Mouse (Mus musculus): ENCODE data around the gene Atp5e.

Atp5e gene

GRCm38 (mm10) chr2:174463789-174464523, at the start of gene Atp5e:
Gene Atp5e, minus strand, starts transcription at chr2:174464105.
- DNase-seq (ENCODE audit: low spot score) = peak; percentile 82

DNA sequence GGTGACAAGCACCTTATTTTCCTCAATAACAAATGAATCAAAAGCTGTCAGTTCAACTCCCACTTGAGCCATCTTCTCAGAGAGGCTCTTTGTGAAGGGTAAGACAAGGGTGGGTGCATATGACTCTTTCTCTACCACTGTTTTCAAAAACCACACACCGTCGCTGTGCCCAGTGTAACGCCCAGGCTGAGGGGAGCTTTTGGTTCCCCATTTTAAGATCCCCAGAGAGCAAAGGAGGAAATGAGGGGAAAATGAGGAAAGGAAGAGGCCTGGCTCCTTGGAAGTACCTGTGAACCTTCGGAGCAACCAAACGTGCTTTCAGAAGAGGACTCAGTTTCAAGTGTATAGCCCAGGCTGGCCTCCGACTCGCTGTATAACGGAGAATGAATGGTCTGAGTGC, 45.9 kb upstream of the Atp5e start:
- DNase-seq (ENCODE audit: low spot score) = no peak

- DNase-seq (ENCODE audit: low spot score) = no peak
Measured at GRCm38 (mm10) chr2:174507998-174508397, 44.1 kb upstream of the Atp5e start.

DNA sequence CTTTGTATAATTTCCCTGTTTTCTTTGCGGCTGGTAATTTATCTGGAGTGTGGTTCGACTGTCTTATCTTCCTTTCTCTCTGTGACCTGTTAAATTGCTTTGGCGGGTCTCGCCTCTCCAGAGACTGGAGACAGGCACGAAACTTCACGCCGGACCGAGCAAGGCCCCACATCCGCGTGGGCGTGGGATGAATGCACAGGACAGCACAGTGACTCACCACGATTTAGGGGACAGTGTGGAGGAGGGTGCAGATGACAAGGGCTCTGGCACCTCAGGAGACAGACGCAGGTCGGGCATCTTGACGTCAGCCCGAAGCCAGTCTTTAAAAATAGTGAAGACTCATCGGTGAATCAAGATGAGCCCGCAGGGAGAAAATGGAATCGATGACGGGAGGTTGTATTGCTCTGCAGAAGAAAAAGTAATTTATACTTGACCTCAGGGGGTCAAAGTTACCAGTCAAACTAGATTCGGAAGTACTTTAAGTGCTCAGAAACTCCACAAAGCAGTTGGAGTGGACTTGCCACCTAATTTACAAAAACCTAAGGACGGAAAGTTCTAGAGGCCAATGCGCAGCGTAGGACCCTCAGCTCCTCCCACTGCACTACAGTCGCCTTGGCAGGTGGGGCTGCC, 39.0 kb upstream of the Atp5e start:
- no peak for DNase-seq (ENCODE audit: low spot score)

- no peak for DNase-seq (ENCODE audit: low spot score)
Measured at GRCm38 (mm10) chr2:174502321-174502720, 38.4 kb upstream of the Atp5e start.

GRCm38 (mm10) chr2:174501517-174501916, 37.6 kb upstream of the Atp5e start:
- no peak for DNase-seq (ENCODE audit: low spot score)

DNA sequence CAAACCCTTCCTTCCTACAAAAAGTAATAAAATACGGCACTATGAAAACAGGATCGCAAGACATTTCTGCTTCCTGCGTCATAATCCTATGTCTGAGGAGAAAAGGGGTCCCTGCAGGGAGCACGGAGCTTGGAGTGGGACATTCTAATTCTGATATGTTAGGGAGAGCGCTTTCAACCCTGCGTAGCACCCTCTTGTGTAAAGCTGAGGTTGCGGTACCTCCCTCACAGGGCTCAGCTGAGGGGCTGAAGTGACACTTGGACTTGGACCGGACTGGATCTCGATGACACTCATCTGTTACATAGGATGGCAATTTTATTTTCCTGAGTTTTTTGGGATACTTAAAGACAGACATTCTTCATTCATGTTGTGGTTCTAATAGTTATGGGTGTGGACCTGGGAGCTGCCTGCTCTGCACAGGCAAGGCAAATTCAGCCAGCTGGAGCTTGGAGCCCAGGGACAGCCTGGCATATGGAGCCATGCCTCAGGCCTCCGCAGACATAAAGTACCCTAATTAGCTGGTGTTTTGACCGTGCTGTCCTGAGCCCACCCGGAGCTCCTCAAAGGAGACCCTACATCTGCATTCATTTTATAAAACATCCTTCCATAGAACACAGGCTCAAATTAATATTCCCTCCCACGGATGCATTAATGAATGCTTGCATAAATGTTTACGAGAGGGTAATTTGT, 37.1 kb upstream of the Atp5e start:
- no peak for DNase-seq (ENCODE audit: low spot score)

DNA sequence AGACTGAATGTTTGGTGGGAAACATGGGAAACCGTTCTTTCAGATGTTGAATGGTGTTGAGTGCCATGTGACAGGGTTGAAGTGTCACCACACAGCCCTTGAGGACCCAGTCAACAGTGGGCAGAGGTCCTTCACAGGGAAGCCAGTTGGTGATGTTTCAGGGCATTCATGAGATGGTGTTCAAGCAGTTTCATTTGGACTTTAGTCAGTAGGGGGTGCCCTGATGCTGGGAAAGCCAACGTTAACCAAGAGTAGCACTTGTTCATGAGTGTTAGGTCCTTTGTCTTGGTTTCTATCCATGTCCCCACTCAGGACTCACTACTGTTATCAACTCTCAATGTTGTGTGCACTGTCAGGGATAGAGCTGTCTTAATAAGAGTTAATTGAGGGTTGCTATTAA, 29.0 kb upstream of the Atp5e start:
- DNase-seq (ENCODE audit: low spot score) = no peak

DNA sequence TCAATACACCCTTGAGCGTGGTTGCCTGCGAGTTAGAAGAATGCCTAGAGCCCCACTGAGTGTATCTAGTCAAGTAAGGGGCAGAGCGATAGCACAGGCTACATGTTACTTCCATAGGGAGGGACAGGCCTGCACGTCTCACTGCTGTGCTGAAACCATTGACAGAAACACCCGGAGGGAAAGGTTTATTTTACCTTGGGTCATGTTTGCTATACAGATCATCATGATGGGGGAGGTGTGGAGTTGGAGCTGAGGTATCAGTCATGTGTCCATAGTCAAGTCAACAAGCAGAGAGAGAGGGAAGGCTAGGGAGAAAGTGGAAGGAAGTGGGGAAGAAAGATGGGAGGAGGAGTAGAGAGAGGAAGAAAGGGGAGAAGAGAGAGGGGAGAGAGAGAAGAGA, 23.1 kb upstream of the Atp5e start:
- DNase-seq (ENCODE audit: low spot score) = no peak

DNA sequence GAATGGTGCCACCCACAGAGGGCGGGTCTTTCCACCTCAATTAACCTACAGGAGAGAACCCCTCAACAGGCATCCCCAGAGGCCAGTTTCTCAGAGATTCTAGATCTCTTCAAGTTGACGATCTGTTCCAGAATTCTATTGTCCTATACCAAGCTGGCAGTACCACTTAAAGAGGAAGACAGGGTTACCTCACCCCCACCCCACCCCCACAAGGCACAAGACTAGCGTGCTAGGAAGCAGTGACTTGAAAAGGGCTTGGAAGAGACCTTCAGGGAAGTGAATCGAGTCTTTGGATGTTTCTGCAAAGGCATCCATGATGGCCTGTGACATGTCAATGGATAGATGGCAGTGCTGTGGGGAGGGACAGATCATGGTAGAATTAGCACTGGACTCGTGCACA, 14.8 kb upstream of the Atp5e start:
- no peak for DNase-seq (ENCODE audit: low spot score)

DNA sequence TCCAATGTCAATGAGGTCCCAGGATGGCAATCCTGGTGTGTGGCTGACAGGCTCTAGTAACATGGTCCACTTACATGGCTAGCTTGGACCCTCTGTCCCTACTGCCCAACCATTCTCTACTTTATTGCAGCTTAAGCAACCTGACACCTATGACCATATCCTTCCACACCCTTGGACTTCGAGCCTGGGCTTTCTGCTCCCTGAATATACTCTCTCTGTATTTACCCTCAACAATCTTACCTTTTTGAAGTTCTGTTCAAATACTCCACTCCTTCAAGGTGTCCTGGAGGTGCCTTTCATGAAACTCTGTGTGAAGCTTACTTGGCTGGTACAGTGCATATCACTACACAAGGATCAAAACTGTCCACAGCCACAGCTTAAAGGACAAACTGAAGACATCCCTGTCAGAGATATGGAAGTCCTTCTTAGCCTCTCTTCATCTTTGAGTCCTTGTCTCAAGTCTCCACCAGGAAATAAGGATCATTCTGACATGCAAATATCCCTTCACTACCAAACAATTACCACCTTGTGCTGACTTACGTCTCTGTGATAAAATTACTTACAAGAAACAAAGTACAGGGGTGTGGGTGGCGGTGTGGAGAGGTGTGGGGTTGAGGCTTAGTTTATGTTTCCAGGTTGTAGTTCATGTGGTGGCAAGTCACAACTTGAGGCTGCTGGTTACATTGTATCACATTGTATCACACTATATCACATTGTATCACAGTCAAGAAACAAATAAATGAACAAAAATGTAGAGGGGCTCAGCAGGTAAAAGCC, 13.8 kb upstream of the Atp5e start:
- DNase-seq (ENCODE audit: low spot score) = no peak

DNA sequence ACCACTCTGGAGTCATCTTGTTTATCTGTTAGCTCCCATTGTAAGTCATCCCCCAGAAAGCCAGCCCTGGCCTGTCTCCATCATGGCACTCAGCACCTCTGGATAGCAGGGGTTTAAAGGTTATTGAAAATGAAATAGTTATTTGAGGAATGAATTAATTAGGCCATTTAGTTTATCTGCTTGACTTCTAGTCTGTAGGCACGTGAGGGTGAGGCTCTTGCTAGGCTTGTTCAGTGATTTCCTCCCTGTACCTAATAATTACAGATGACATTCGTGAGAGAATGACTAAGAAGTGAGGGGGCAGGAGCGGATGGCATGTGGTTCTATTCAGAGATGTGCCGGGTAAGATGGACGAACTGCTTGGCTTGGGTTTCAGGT, 9.6 kb upstream of the Atp5e start:
- DNase-seq (ENCODE audit: low spot score) = no peak

GRCm38 (mm10) chr2:174472818-174473549, 9.1 kb upstream of the Atp5e start, which contains the start of gene Prelid3b:
Gene Prelid3b, minus strand, starts transcription at chr2:174473081.
- peak; percentile 96 for DNase-seq (ENCODE audit: low spot score)

DNA sequence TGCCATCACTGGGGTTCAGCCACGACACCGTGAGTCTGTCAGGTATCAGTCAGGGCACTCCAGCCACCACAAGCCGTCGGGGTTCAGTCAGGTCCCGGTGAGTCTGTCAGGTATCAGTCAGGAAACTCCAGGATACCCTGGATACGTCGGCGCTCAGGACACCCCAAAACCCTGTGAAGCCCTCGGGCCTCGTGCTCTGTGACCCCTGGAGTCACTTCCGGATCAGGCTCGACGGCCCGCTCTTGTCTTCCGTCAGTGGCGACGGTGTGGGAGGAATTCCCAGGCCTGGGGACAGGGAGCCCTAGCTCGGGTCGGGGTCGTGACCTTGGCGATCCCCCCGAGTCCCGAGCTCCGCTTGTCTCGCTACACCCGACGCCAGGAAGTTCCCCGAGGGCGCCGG, 8.5 kb upstream of the Atp5e start:
- no peak for DNase-seq (ENCODE audit: low spot score)

GRCm38 (mm10) chr2:174470786-174471405, 7.0 kb upstream of the Atp5e start:
- no peak for DNase-seq (ENCODE audit: low spot score)

- no peak for DNase-seq (ENCODE audit: low spot score)
Measured at GRCm38 (mm10) chr2:174470333-174470732, 6.4 kb upstream of the Atp5e start.

DNA sequence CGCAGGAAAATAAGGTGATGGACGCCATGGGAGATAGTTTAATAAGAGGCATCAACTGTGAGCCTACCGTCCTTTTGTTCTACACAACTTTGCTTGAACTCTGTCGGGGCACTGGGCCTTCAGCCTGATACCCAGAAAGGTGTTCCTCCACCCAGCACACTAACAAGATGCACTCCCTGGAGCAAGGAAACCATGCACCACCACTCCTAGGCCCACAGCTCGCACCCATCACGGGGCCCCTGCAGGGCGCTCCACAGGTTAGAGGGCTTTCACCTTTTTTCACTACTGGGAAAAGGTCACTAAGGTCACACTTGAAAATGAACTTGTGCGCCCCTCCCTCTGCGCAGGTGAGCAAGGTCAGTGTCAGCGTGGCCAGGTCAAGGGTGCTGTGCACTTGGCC, 535 bp downstream of the Atp5e start:
- DNase-seq (ENCODE audit: low spot score) = no peak

DNA sequence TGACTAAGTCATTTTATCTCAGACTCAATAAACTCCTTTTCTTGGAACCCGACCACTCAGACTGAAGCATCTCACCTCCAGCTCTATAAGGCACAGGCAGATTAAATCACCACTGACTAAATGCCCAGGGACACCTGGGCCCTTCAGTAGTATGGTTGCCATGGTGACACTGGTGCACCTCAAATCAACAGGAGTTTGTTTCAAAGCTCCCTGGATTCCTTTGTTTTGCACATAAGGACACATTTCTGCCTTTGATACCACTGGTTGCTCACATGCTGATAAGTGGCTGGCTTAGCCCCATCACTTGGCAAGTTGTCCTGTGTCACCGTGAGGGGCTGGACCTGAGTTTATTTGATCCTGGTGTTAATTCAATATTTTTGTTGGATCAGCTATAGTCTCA, 4.5 kb downstream of the Atp5e start:
- no peak for DNase-seq (ENCODE audit: low spot score)

DNA sequence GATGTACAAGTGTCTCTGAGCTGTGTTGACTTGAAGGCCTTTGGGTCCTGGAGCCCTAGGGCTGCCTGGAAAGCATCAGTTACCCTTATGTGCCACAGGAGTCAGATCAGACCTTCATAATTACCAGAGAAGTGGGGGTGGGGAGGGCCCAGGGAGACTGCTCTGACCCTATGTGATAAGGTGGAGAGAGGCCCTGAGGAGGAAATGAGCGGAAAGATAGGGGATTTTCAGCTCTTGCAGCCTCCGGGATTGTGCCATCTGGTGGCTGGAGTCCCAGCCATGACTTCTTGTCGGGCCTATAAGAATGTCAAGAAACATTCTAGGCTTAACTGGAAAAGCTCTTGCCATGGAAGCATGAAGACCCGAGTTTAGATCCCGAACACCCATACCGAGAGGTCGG, 10.2 kb downstream of the Atp5e start:
- no peak for DNase-seq (ENCODE audit: low spot score)

GRCm38 (mm10) chr2:174450353-174450752, 13.6 kb downstream of the Atp5e start, which contains the start of gene Tubb1:
Gene Tubb1, plus strand, starts transcription at chr2:174450695.
- no peak for DNase-seq (ENCODE audit: low spot score)

- DNase-seq (ENCODE audit: low spot score) = no peak
Measured at GRCm38 (mm10) chr2:174448405-174448804, 15.5 kb downstream of the Atp5e start.
